In genomic region chr11:6680397-6680818, GRCm38 (mm10) we compare ENCODE assay signal across 8 mouse cellular contexts. TPM values are rescaled to one million over a fixed set of nuclear protein-coding genes. Genes with fewer than 3 reads are reported as not detected.
DNase-seq lines count a peak whose midpoint lies in the region; ATAC-seq and TF ChIP-seq lines count a peak whose summit lies in the region.
"Had no signal": no experiment of that assay in that cellular context is flagged by ENCODE, and none has a peak within 500 bp of the region (broad histone marks: within the 10 kb centered on the region; RNA-seq: fewer than 3 reads in every experiment).

No protein-coding gene starts in this region.

- H3K9ac ChIP-seq in hindbrain, embryonic 12.5 days, result no peak overlapping the region
- peak overlapping the region; percentile 21; the same call in 1 of the 2 replicates for H3K9ac ChIP-seq in limb, embryonic 14.5 days (ENCODE audit: low read depth, low read length, severe bottlenecking)

- no peak overlapping the region for H3K27ac ChIP-seq in hindbrain, embryonic 12.5 days
- no peak overlapping the region for H3K27ac ChIP-seq in limb, embryonic 14.5 days (replicated peaks; ENCODE audit: low read depth, low read length)

- H3K36me3 ChIP-seq in hindbrain, embryonic 12.5 days, result no peaks in the 10 kb centered on the region
- no peaks in the 10 kb centered on the region for H3K36me3 ChIP-seq in limb, embryonic 14.5 days (ENCODE audit: control insufficient read depth, insufficient read depth, low read length)

- 23% methylated on average over 10 of the region's 10 CpGs for whole genome bisulfite sequencing in hindbrain, embryonic 12.5 days
- 17% methylated on average over 10 of the region's 10 CpGs for WGBS in limb, embryonic 14.5 days

- no peak overlapping the region for H3K4me2 ChIP-seq in hindbrain, embryonic 12.5 days (replicated peaks)
- peak overlapping the region; percentile 21 for H3K4me2 ChIP-seq in limb, embryonic 14.5 days (replicated peaks; ENCODE audit: low read depth, low read length, severe bottlenecking)

- peak; percentile 54 to 66 for DNase-seq in adrenal gland, adult 18-20 months (ENCODE audit: low spot score in 2 of 2)
- DNase-seq in forelimb bud, embryonic 11.5 days (ENCODE audit: low read depth, low spot score), result peak; percentile 63
- DNase-seq in limb, embryonic 14.5 days (ENCODE audit: low spot score), result peak; percentile 78
- DNase-seq in neural tube, embryonic 10.5 days (ENCODE audit: extremely low spot score, low spot score), result peak; percentile 84
- DNase-seq in frontal cortex, postnatal 25 days (ENCODE audit: low spot score in 2 of 2), result no peak
- DNase-seq in cerebellum, postnatal 14 days, result no peak

- H3K27me3 ChIP-seq in hindbrain, embryonic 12.5 days, result no peaks in the 10 kb centered on the region
- H3K27me3 ChIP-seq in limb, embryonic 14.5 days (ENCODE audit: control insufficient read depth, insufficient read depth, low read length), result no peaks in the 10 kb centered on the region

- no peak overlapping the region for H3K4me3 ChIP-seq in hindbrain, embryonic 12.5 days
- no peak overlapping the region for H3K4me3 ChIP-seq in limb, embryonic 14.5 days (replicated peaks; ENCODE audit: low read length)

- ATAC-seq in hindbrain, embryonic 12.5 days (ENCODE audit: low FRiP score), result peak; percentile 79
- peak; percentile 62; the same call in 1 of the 2 replicates for ATAC-seq in limb, embryonic 14.5 days (ENCODE audit: low FRiP score, low read depth)

- 0 out of 2 replicates have a peak, but pooled peaks cover 3% of the 10 kb centered on the region for H3K9me3 ChIP-seq in hindbrain, embryonic 12.5 days (replicated peaks)
- H3K9me3 ChIP-seq in limb, embryonic 14.5 days (ENCODE audit: control insufficient read depth, low read length), result no peaks in the 10 kb centered on the region

- peaks cover 9% of the 10 kb centered on the region for H3K4me1 ChIP-seq in hindbrain, embryonic 12.5 days
- H3K4me1 ChIP-seq in limb, embryonic 14.5 days (ENCODE audit: control insufficient read depth, insufficient read depth, low read length), result peaks cover 4% of the 10 kb centered on the region

- no peak for TF ChIP-seq POLR2A in limb, embryonic 14.5 days (IDR thresholded peaks at IDR 0.05; ENCODE audit: borderline replicate concordance, extremely low read depth, insufficient read depth, insufficient read length)

RNA-seq across cellular contexts. Expression of gene Ramp3, which starts 22.1 kb away (rescaled TPM):
- total RNA-seq in adrenal gland, adult 18-20 months (2021), result 10 to 100 TPM; 18.8 to 20.3 TPM
- 5.7 and 9.6 TPM in 2 replicates for polyA plus RNA-seq in hindbrain, embryonic 12.5 days (2016; fragmentation: Nextera tagmentation; extraction: Ambion mirVana)
- 10.3 and 11.3 TPM in 2 replicates for polyA plus RNA-seq in limb, embryonic 14.5 days (2012; rRNA removed)
- 4.5 and 6.7 TPM in 2 replicates for polyA plus RNA-seq in limb, embryonic 14.5 days (2014; fragmentation: Nextera tagmentation; extraction: Ambion mirVana)

RNA-seq across cellular contexts. Expression of gene Wap, which starts 42.0 kb away (rescaled TPM):
- total RNA-seq in adrenal gland, adult 18-20 months (2021), result not detected
- not detected in 2 replicates for polyA plus RNA-seq in hindbrain, embryonic 12.5 days (2016; fragmentation: Nextera tagmentation; extraction: Ambion mirVana)
- polyA plus RNA-seq in limb, embryonic 14.5 days (2012; rRNA removed), result not detected in 2 replicates
- not detected in 2 replicates for polyA plus RNA-seq in limb, embryonic 14.5 days (2014; fragmentation: Nextera tagmentation; extraction: Ambion mirVana)
- polyA plus RNA-seq: large intestine, adult 2 months had no signal

RNA-seq across cellular contexts. Expression of gene Tbrg4, which starts 54.5 kb away (rescaled TPM):
- 10 to 100 TPM; 67.7 to 77.0 TPM for total RNA-seq in adrenal gland, adult 18-20 months (2021)
- 36.5 and 37.3 TPM in 2 replicates for polyA plus RNA-seq in hindbrain, embryonic 12.5 days (2016; fragmentation: Nextera tagmentation; extraction: Ambion mirVana)
- polyA plus RNA-seq in limb, embryonic 14.5 days (2012; rRNA removed), result 108 and 147 TPM in 2 replicates
- polyA plus RNA-seq in limb, embryonic 14.5 days (2014; fragmentation: Nextera tagmentation; extraction: Ambion mirVana), result 33.8 and 34.3 TPM in 2 replicates

Comparison
In these comparisons a context has a peak if more than half of its experiments do, and no peak if none do; other contexts are left out.
1. DNase-seq: peak in adrenal gland, adult 18-20 months (2 of 2), forelimb bud, embryonic 11.5 days (single experiment), limb, embryonic 14.5 days (single experiment) and neural tube, embryonic 10.5 days (single experiment); none in frontal cortex, postnatal 25 days (0 of 2) and cerebellum, postnatal 14 days (0 of 2).